Comparison of ENCODE assay signal across 23 mouse cellular contexts in genomic region chr6:13379727-13380126, GRCm38 (mm10).
DNase-seq lines count a peak whose midpoint lies in the region; ATAC-seq and TF ChIP-seq lines count a peak whose summit lies in the region.
"Had no signal": no experiment of that assay in that cellular context is flagged by ENCODE, and none has a peak within 500 bp of the region (broad histone marks: within the 10 kb centered on the region; RNA-seq: fewer than 3 reads in every experiment).

No protein-coding gene starts in this region.

- no peak for TF ChIP-seq CTCF in forebrain, postnatal 0 days (IDR thresholded peaks at IDR 0.05; ENCODE audit: low read depth)

- H3K4me1 ChIP-seq in forebrain, postnatal 0 days (ENCODE audit: insufficient read depth) = no peaks in the 10 kb centered on the region
- H3K4me1 ChIP-seq in forebrain, embryonic 14.5 days (ENCODE audit: control insufficient read depth, insufficient read depth, low read length) = no peaks in the 10 kb centered on the region
- H3K4me1 ChIP-seq: embryonic facial prominence, embryonic 10.5 days; embryonic facial prominence, embryonic 12.5 days; forebrain, embryonic 13.5 days had no signal

- H3K36me3 ChIP-seq in forebrain, postnatal 0 days (ENCODE audit: insufficient read depth) = no peaks in the 10 kb centered on the region
- H3K36me3 ChIP-seq in forebrain, embryonic 14.5 days (ENCODE audit: control insufficient read depth, insufficient read depth, low read length) = no peaks in the 10 kb centered on the region
- H3K36me3 ChIP-seq: embryonic facial prominence, embryonic 10.5 days; embryonic facial prominence, embryonic 12.5 days; G1E had no signal

- H3K27me3 ChIP-seq in forebrain, postnatal 0 days (ENCODE audit: insufficient read depth, low read length) = no peaks in the 10 kb centered on the region
- no peaks in the 10 kb centered on the region for H3K27me3 ChIP-seq in forebrain, embryonic 14.5 days (replicated peaks; ENCODE audit: control insufficient read depth, insufficient read depth, low read length)
- H3K27me3 ChIP-seq: CH12.LX; embryonic facial prominence, embryonic 12.5 days; forebrain, embryonic 13.5 days; Patski had no signal

- intact Hi-C loops in heart, postnatal 14 days (cut with DNase I) = no loop called here

- H3K9ac ChIP-seq in forebrain, postnatal 0 days = no peak overlapping the region
- no peak overlapping the region for H3K9ac ChIP-seq in forebrain, embryonic 14.5 days (ENCODE audit: low read length)
- H3K9ac ChIP-seq: embryonic facial prominence, embryonic 12.5 days; forebrain, embryonic 13.5 days had no signal

- peak; percentile 66 for ATAC-seq in forebrain, postnatal 0 days
- ATAC-seq in forebrain, embryonic 14.5 days = no peak
- ATAC-seq: activated CD4-positive, CD25-positive, alpha-beta regulatory T cell, adult 4 months; CD4-positive, CD25-positive, alpha-beta regulatory T cell, adult 4 months; forebrain, embryonic 13.5 days; forebrain, embryonic 16.5 days; Patski had no signal

- no peak overlapping the region for H3K27ac ChIP-seq in forebrain, postnatal 0 days (ENCODE audit: low read depth, low read length)
- H3K27ac ChIP-seq in forebrain, embryonic 14.5 days (ENCODE audit: low read depth, low read length) = no peak overlapping the region
- H3K27ac ChIP-seq: embryonic facial prominence, embryonic 10.5 days; embryonic facial prominence, embryonic 12.5 days; forebrain, embryonic 13.5 days had no signal

- H3K4me2 ChIP-seq in forebrain, postnatal 0 days (ENCODE audit: low read depth) = no peak overlapping the region
- H3K4me2 ChIP-seq in forebrain, embryonic 14.5 days (ENCODE audit: low read length) = no peak overlapping the region
- H3K4me2 ChIP-seq: embryonic facial prominence, embryonic 12.5 days; forebrain, embryonic 13.5 days had no signal

- no peaks in the 10 kb centered on the region for H3K9me3 ChIP-seq in forebrain, postnatal 0 days (ENCODE audit: low read length)
- no peaks in the 10 kb centered on the region for H3K9me3 ChIP-seq in forebrain, embryonic 14.5 days (replicated peaks; ENCODE audit: control insufficient read depth, low read length)
- H3K9me3 ChIP-seq: embryonic facial prominence, embryonic 10.5 days; embryonic facial prominence, embryonic 12.5 days; forebrain, embryonic 13.5 days; G1E had no signal

- DNase-seq in forebrain, postnatal 0 days = peak; percentile 26
- no peak for DNase-seq in forebrain, embryonic 14.5 days (ENCODE audit: low spot score)
- DNase-seq in brain, adult 2 months (ENCODE audit: low read depth, low spot score) = peak; percentile 41
- DNase-seq in telencephalon, adult 2 months (ENCODE audit: low read depth, low spot score) = peak; percentile 50
- no peak for DNase-seq in heart, postnatal 14 days
- DNase-seq: adrenal gland, adult 8-10 months; adrenal gland, postnatal 14 days; adrenal gland, postnatal 36 days; B cell, adult 2 months; cerebellum, adult 11-12 months; cerebellum, adult 2 months; cerebellum, adult 9-10 months; cerebellum, postnatal 10 days; cerebellum, postnatal 25 days had no signal

- no peak overlapping the region for H3K4me3 ChIP-seq in forebrain, postnatal 0 days (ENCODE audit: low read depth, low read length)
- no peak overlapping the region for H3K4me3 ChIP-seq in forebrain, embryonic 14.5 days (ENCODE audit: low read depth, low read length)
- H3K4me3 ChIP-seq: embryonic facial prominence, embryonic 10.5 days; embryonic facial prominence, embryonic 12.5 days; forebrain, embryonic 13.5 days had no signal

Comparison
In these comparisons a context has a peak if more than half of its experiments do, and no peak if none do; other contexts are left out.
1. DNase-seq: peak in forebrain, postnatal 0 days (single experiment), brain, adult 2 months (single experiment) and telencephalon, adult 2 months (single experiment); none in forebrain, embryonic 14.5 days (single experiment) and heart, postnatal 14 days (0 of 2).